Mouse (Mus musculus): Measurements from ENCODE around the gene Tle4. TPM values are rescaled to one million over a fixed set of nuclear protein-coding genes. Genes with fewer than 3 reads are reported as not detected.

Gene Tle4
- polyA plus RNA-seq, 1 experiment: 0.76 TPM

DNA sequence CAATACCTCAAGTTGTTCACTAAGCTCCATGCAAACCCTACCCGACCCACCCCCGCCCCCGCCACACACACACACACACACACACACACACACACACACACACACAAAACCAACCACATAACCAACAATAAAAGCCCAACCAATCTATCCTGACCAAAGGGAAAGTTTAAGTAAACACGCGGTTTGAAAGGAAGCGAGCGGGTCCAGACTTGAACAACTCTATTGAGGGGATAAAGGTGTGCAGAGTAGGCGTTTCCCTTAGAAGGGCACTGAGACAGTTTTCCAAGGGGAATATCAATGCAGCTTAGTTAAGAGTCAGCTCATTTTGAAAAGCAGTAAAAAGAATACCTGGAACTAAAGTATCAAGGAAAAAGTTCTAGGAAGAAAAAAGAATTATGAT, 128.5 kb downstream of the Tle4 start:
- no peak overlapping the region for H3ac ChIP-seq (ENCODE audit: control insufficient read depth, insufficient read length)
- no peak overlapping the region for H3K4me3 ChIP-seq
- no peak for TF ChIP-seq MAX (IDR thresholded peaks at IDR 0.05; ENCODE audit: low read depth)
- TF ChIP-seq MYOG (IDR thresholded peaks at IDR 0.05; ENCODE audit: control insufficient read depth in 1 of 3, insufficient read depth in 1 of 3, insufficient read length in 2 of 3, low read depth in 2 of 3): no peak
- no peak for TF ChIP-seq POLR2AphosphoS2 (IDR thresholded peaks at IDR 0.05; ENCODE audit: insufficient read length, low read depth)
- no peak for TF ChIP-seq USF1 (IDR thresholded peaks at IDR 0.05; ENCODE audit: low read depth)
- TF ChIP-seq POLR2A (IDR thresholded peaks at IDR 0.05; ENCODE audit: insufficient read length, low read depth): no peak
- TF ChIP-seq REST (IDR thresholded peaks at IDR 0.05; ENCODE audit: insufficient read depth, insufficient read length): no peak
- TF ChIP-seq MYOD1 (IDR thresholded peaks at IDR 0.05; ENCODE audit: control insufficient read depth in 1 of 3, insufficient read length in 2 of 3, low read depth in 2 of 3): no peak
- TF ChIP-seq CEBPB (IDR thresholded peaks at IDR 0.05; ENCODE audit: insufficient read depth, poor library complexity, severe bottlenecking): no peak
- no peak for TF ChIP-seq TCF12 (IDR thresholded peaks at IDR 0.05; ENCODE audit: insufficient read depth, poor library complexity, severe bottlenecking)
- TF ChIP-seq SRF (IDR thresholded peaks at IDR 0.05; ENCODE audit: control insufficient read depth, insufficient read length, low read depth): no peak
- TF ChIP-seq TCF3 (IDR thresholded peaks at IDR 0.05; ENCODE audit: insufficient read length, low read depth): no peak
- no peak overlapping the region for H3K4me2 ChIP-seq (ENCODE audit: low read depth)
- H3K79me2 ChIP-seq (ENCODE audit: control insufficient read depth, insufficient read depth): no peaks in the 10 kb centered on the region
- H3K36me3 ChIP-seq (ENCODE audit: control insufficient read depth, insufficient read depth): no peaks in the 10 kb centered on the region
- H3K27me3 ChIP-seq (ENCODE audit: control insufficient read depth, insufficient read depth, insufficient read length): no peaks in the 10 kb centered on the region

DNA sequence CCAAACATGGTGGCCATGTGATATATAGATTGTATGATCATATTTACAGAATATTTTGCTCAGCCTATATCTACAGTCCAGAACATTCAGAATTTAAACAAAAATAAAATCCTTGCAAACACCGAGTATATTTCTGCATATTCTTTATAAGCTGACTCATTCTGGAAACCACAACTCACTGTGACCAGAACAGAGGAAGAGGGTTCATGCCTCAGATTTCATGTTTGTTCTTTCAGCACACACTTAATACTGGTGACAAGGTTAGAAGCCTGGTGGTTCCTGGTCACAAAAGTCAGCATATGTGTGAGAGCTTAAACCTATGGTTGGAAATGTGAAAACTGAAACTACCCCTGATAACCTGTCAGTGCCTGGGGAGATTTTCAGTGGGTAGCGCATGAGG, 129.1 kb downstream of the Tle4 start:
- no peaks in the 10 kb centered on the region for H3K36me3 ChIP-seq (ENCODE audit: control insufficient read depth, insufficient read depth)
- H3K27me3 ChIP-seq (ENCODE audit: control insufficient read depth, insufficient read depth, insufficient read length): no peaks in the 10 kb centered on the region
- TF ChIP-seq E2F4 (IDR thresholded peaks at IDR 0.05; ENCODE audit: insufficient read depth) (no peak), SRF (IDR thresholded peaks at IDR 0.05; ENCODE audit: control insufficient read depth, insufficient read length, low read depth) (no peak), MAX (IDR thresholded peaks at IDR 0.05; ENCODE audit: low read depth) (no peak), CEBPB (IDR thresholded peaks at IDR 0.05; ENCODE audit: insufficient read depth, poor library complexity, severe bottlenecking) (no peak), MYOG (IDR thresholded peaks at IDR 0.05; ENCODE audit: control insufficient read depth in 1 of 3, insufficient read depth in 1 of 3, insufficient read length in 2 of 3, low read depth in 2 of 3) (no peak), POLR2A (IDR thresholded peaks at IDR 0.05; ENCODE audit: insufficient read length, low read depth) (no peak)
- H3K4me2 ChIP-seq (ENCODE audit: low read depth): no peak overlapping the region
- H3K79me2 ChIP-seq (ENCODE audit: control insufficient read depth, insufficient read depth): no peaks in the 10 kb centered on the region
- no peak overlapping the region for H3ac ChIP-seq (ENCODE audit: control insufficient read depth, insufficient read length)
- no peak overlapping the region for H3K4me3 ChIP-seq

DNA sequence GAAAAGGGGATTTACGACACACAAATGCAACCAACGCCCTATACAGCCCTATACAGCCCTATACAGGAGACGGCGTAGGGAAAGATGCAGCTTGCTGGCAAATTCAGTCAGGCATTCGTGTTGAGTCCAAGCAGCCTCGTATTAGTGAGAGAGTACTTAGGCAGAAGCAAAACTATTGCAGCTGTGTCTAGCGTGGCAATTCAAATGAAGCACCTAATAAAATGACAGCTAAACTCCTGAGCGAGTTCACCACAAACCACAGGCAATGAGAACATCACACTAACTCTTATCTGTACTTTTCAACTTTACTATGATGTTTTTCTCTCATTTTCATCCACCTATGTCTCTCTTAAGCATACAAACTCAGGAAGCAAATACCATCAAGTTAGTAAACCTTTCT, 131.8 kb downstream of the Tle4 start:
- no peaks in the 10 kb centered on the region for H3K79me2 ChIP-seq (ENCODE audit: control insufficient read depth, insufficient read depth)
- no peak for TF ChIP-seq E2F4 (IDR thresholded peaks at IDR 0.05; ENCODE audit: insufficient read depth)
- TF ChIP-seq POLR2A (IDR thresholded peaks at IDR 0.05; ENCODE audit: insufficient read length, low read depth): no peak
- no peak for TF ChIP-seq TCF3 (IDR thresholded peaks at IDR 0.05; ENCODE audit: insufficient read length, low read depth)
- no peak for TF ChIP-seq SRF (IDR thresholded peaks at IDR 0.05; ENCODE audit: control insufficient read depth, insufficient read length, low read depth)
- TF ChIP-seq POLR2AphosphoS2 (IDR thresholded peaks at IDR 0.05; ENCODE audit: insufficient read length, low read depth): no peak
- no peak for TF ChIP-seq MYOD1 (IDR thresholded peaks at IDR 0.05; ENCODE audit: control insufficient read depth in 1 of 3, insufficient read length in 2 of 3, low read depth in 2 of 3)
- TF ChIP-seq MYOG (IDR thresholded peaks at IDR 0.05; ENCODE audit: control insufficient read depth in 1 of 3, insufficient read depth in 1 of 3, insufficient read length in 2 of 3, low read depth in 2 of 3): no peak
- TF ChIP-seq USF1 (IDR thresholded peaks at IDR 0.05; ENCODE audit: low read depth): no peak
- TF ChIP-seq TCF12 (IDR thresholded peaks at IDR 0.05; ENCODE audit: insufficient read depth, poor library complexity, severe bottlenecking): no peak
- TF ChIP-seq CEBPB (IDR thresholded peaks at IDR 0.05; ENCODE audit: insufficient read depth, poor library complexity, severe bottlenecking): no peak
- TF ChIP-seq REST (IDR thresholded peaks at IDR 0.05; ENCODE audit: insufficient read depth, insufficient read length): no peak
- no peak for TF ChIP-seq MAX (IDR thresholded peaks at IDR 0.05; ENCODE audit: low read depth)

DNA sequence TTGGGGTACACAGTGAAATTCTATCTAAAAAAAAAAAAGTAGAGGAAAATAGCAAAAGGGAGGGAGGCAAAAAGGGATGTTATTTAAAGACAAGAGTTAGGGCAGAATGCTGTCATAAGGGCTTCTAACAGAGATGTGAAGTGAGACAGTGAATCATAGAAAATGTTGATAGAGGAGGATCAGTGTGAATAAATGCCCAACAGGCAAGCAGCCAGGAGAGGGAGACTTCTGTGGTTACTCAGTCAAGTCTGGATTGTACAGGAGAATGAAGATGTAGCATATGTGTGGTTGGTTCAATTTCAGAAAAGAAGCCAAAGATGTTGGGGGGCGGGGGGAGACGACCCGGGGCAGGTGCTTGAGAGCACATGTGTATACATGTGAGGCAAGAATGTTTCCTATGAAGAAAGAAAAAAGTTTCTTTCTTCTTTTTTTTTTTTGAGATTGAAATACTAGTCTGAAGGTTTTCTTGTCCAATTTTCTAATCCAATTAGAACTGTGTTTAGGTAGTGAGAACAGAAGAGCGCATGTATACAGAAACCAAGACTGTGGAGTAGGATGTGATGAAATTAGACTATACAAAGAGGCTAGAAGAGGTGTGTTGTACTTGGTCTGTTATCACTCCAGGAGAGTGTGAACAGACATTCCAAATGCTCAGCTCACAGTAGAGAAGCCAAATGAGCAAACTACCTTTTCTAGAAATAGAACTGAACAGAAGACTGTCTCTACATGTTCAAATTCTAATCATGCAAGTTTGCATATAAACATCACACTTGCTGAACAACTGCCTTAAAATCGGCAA, 134.4 kb downstream of the Tle4 start:
- Histone ChIP-seq H3K4me2 (ENCODE audit: low read depth) (no peak overlapping the region), H3K36me3 (ENCODE audit: control insufficient read depth, insufficient read depth) (no peaks in the 10 kb centered on the region), H3K79me2 (ENCODE audit: control insufficient read depth, insufficient read depth) (no peaks in the 10 kb centered on the region), H3ac (ENCODE audit: control insufficient read depth, insufficient read length) (no peak overlapping the region), H3K4me3 (no peak overlapping the region), H3K27me3 (ENCODE audit: control insufficient read depth, insufficient read depth, insufficient read length) (no peaks in the 10 kb centered on the region)
- TF ChIP-seq E2F4 (IDR thresholded peaks at IDR 0.05; ENCODE audit: insufficient read depth) (no peak), MYOD1 (IDR thresholded peaks at IDR 0.05; ENCODE audit: control insufficient read depth in 1 of 3, insufficient read length in 2 of 3, low read depth in 2 of 3) (no peak), REST (IDR thresholded peaks at IDR 0.05; ENCODE audit: insufficient read depth, insufficient read length) (no peak), SRF (IDR thresholded peaks at IDR 0.05; ENCODE audit: control insufficient read depth, insufficient read length, low read depth) (no peak), USF1 (IDR thresholded peaks at IDR 0.05; ENCODE audit: low read depth) (no peak), TCF12 (IDR thresholded peaks at IDR 0.05; ENCODE audit: insufficient read depth, poor library complexity, severe bottlenecking) (no peak), CEBPB (IDR thresholded peaks at IDR 0.05; ENCODE audit: insufficient read depth, poor library complexity, severe bottlenecking) (no peak), MYOG (IDR thresholded peaks at IDR 0.05; ENCODE audit: control insufficient read depth in 1 of 3, insufficient read depth in 1 of 3, insufficient read length in 2 of 3, low read depth in 2 of 3) (no peak), POLR2A (IDR thresholded peaks at IDR 0.05; ENCODE audit: insufficient read length, low read depth) (no peak), POLR2AphosphoS2 (IDR thresholded peaks at IDR 0.05; ENCODE audit: insufficient read length, low read depth) (no peak), MAX (IDR thresholded peaks at IDR 0.05; ENCODE audit: low read depth) (no peak), TCF3 (IDR thresholded peaks at IDR 0.05; ENCODE audit: insufficient read length, low read depth) (no peak)

More for the DNA sequence above, 131.8 kb downstream of the Tle4 start:
- Histone ChIP-seq H3K27me3 (ENCODE audit: control insufficient read depth, insufficient read depth, insufficient read length) (no peaks in the 10 kb centered on the region), H3K4me3 (no peak overlapping the region), H3ac (ENCODE audit: control insufficient read depth, insufficient read length) (no peak overlapping the region), H3K36me3 (ENCODE audit: control insufficient read depth, insufficient read depth) (no peaks in the 10 kb centered on the region), H3K4me2 (ENCODE audit: low read depth) (no peak overlapping the region)

All from myocyte (in vitro differentiated cells).